Mouse (Mus musculus) B cell, adult 67 days (primary cell): ENCODE measurements around the gene Carns1. TPM values are rescaled to one million over a fixed set of nuclear protein-coding genes. Genes with fewer than 3 reads are reported as not detected.

Source experiments
- total RNA-seq, 2 experiments: library from RNA; stranded (reverse); gene quantifications; 4 replicates each; pipeline ENCODE4 v1.2.4; 2023

The Carns1 gene
- total RNA-seq, result 100 to 1,000 TPM in 1 of 2 experiments, 10 to 100 TPM in 1; 89.2 to 117 TPM

DNA sequence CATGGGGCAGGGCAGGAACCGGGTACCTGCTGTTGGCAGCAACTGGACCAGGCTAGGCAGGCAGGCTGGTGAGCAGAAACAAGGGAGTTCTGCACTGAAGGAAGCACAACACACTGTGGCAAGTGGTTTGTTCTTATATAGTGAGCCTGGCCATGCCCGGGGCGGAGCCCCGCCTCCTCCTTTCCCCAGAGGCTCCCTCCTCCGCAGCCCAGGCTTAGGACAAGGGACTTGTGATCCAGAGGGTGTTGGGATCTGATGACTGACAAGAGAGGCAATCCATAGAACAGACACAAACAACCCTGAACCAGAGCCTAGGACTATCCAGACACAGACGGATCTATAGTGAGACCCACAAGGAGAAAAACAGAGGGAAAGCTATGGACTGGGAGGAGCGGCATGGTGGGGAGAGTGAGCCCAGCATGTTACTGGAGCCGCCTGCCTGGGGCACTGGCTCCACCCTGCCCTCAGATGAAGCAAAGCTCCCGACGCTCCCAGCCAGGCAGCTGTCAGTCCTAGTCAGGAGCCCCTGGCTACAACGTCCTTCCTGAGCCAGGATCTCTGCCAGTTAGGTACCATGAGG lies at the start of gene Carns1:
TSS of gene Carns1 (minus strand) at position 112 of the 580 bp plus-strand sequence.

GRCm38 (mm10) chr19:4214071-4214770 lies 38.9 kb upstream of the Carns1 start, which contains the start of the genes Clcf1 and AC109138.7:
Clcf1 (plus strand) TSS chr19:4214238.
AC109138.7 (plus strand) TSS chr19:4214357.

GRCm38 (mm10) chr19:4201291-4201909 lies 26.1 kb upstream of the Carns1 start, which contains the start of gene Rad9a:
Rad9a (minus strand) TSS chr19:4201662.

DNA sequence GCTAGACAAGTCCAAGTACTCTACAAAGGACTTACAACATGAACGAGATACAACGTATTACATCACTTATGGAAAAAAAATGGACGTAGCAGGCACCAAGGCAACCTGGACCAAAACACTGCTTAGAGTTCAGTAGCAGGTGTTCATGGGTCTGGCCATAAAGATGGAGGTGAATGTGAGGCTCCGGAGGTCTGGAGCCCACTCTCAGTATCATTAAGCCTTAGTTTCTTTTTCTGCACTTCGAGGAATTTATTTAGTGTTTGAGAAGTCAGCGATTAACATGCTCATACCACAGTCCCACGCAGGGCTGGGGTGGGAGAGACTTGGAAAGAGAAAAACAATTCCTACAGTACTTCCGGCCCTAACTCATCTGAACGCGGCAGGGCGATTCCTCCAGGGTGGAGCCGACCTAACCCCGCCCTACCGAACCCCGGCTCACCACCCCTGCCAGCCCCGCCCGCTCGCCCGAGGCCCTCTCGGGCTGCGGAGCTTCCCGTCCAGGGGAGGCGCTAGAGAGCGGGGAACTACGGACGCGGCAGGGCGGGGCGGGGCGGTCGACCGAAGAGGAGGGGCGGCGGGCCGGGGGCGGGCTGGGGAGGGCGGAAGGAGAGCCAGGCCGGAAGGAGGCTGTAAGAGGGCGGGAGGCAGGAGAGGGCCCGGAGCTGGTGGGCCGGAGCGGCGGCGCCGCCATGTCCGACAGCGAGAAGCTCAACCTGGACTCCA lies 16.4 kb upstream of the Carns1 start, which contains the start of gene Ppp1ca:
TSS of gene Ppp1ca (plus strand) at position 538 of the 723 bp plus-strand sequence.

DNA sequence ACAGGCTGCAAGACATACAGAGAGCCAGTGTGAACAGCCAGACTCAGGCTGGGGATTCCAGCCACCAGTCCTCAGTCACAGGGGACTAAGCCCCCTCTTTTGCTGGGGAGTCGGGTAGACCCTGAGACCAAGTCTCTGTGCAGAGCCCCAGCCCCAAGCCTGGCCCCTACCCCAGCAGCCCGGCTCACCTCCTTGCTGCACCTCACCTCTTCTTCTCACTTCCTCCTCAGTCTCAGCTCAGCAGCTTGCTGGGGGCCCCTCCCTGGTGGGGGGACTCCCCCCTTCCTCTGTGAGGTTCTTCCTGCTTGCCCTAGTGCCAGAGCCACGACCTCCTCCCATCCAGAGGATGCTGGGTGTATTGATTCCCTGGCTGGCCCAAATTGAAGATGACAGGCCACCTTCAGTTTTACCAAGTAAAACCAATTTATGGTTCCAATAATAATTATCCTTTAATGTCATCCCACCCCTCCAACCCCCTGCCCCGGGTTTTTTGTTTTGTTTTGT lies 15.6 kb upstream of the Carns1 start, which contains the start of gene Tbc1d10c:
TSS of gene Tbc1d10c (minus strand) at position 454 of the 504 bp plus-strand sequence.

GRCm38 (mm10) chr19:4162646-4163542 lies 12.4 kb downstream of the Carns1 start, which contains the start of gene Rps6kb2:
Rps6kb2 (minus strand) TSS chr19:4163354.

DNA sequence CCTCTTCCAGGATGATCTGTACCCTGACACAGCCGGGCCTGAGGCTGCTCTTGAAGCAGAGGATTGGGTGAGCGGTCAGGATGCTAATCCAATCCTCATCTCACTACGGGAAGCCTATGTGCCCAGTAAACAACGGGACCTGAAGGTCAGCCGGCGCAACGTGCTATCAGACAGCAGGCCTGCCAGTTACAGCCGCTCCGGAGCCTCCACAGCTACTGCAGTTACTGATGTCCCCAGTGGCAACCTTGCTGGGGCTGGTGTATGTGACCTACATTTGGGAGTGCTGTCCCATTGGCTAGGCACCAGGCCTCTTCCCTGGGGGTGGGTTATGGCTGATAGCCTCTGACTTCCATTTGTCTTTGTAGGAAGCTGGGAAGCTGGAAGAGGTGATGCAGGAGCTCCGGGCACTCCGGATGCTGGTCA lies 22.0 kb downstream of the Carns1 start, which contains the start of gene Ptprcap:
TSS of gene Ptprcap (plus strand) at position 373 of the 423 bp plus-strand sequence.

GRCm38 (mm10) chr19:4148491-4148806 lies 26.8 kb downstream of the Carns1 start, which contains the start of gene Coro1b:
Coro1b (plus strand) TSS chr19:4148619.

DNA sequence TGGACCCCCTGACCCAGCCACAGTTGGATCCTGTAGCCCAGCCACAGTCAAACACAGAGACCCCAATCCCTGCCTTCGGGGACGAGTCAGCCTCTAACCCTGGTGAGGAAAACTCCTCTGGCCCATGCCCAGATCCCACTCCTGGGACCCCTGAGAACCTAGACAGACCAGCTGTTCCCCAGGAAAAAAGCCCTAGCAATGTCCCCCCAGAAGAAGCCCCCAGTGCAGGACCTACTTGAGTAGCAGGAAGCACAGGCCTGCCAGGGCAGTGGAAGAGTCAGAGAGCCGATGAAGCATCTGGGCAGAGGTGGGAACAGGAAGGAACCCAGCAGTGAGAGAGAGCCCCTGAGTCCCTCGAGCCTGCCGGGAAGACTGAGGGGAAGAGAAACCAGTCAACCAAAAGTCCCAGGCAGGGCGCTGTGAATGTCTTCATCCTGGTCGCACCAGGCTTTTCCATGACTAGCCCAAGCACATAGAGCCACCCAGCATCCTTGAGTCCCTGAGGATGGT lies 31.5 kb downstream of the Carns1 start, which contains the start of gene Cabp4:
TSS of gene Cabp4 (minus strand) at position 275 of the 510 bp plus-strand sequence.

DNA sequence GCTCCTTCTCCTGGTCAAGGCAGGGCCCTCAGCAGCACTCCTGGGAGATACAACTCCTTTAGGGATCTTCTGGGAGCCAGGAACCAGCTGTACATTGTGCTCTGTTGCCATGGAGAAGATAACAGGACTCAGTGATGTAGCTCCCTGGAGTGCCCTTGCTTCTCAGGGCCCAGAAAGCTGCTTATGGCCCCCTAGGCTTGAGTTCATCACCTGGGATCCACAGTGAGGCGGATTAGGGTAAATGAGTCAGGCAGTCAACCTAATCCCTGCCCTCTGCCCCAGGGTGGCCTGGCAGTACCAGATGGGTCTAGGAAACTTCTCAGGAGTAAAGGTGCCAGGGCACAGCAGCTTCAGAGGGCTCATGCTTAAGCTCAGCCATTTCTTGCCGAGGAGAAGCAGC lies 35.8 kb downstream of the Carns1 start, which contains the start of gene Gpr152:
TSS of gene Gpr152 (plus strand) at position 342 of the 400 bp plus-strand sequence.

GRCm38 (mm10) chr19:4125741-4126696 lies 49.3 kb downstream of the Carns1 start, which contains the start of gene Aip:
Aip (minus strand) TSS chr19:4125858.

Other genes with a start within 250 kb of the Carns1 start
- gene Aldh3b1, start 245.7 kb downstream of the Carns1 start, total RNA-seq, result 1 to 10 TPM; 7.3 to 8.9 TPM
- 100 to 1,000 TPM; 597 to 689 TPM for gene Unc93b1, start 240.3 kb downstream of the Carns1 start, total RNA-seq
- gene Aldh3b3, start 216.8 kb downstream of the Carns1 start, total RNA-seq, result under 1 TPM in 1 of 2 experiments, not detected in 1; 0.20 TPM
- under 1 TPM in 1 of 2 experiments, not detected in 1; 0.84 TPM for gene Aldh3b2, start 203.2 kb downstream of the Carns1 start, total RNA-seq
- gene Acy3, start 188.9 kb downstream of the Carns1 start, total RNA-seq, result not detected
- gene Tbx10, start 182.7 kb downstream of the Carns1 start, total RNA-seq, result not detected
- 10 to 100 TPM; 24.9 to 29.1 TPM for gene Nudt8, start 174.9 kb downstream of the Carns1 start, total RNA-seq
- gene Gm49405, start 174.9 kb downstream of the Carns1 start, total RNA-seq, result 1 to 10 TPM; 5.3 to 6.7 TPM
- 10 to 100 TPM; 11.0 to 13.3 TPM for gene Doc2g, start 172.2 kb downstream of the Carns1 start, total RNA-seq
- gene Ndufv1, start 162.7 kb downstream of the Carns1 start, total RNA-seq, result 10 to 100 TPM; 80.9 to 93.3 TPM
- 100 to 1,000 TPM; 131 to 150 TPM for gene Gstp1, start 137.5 kb downstream of the Carns1 start, total RNA-seq
- 10 to 100 TPM; 11.4 to 26.4 TPM for gene Gstp2, start 129.5 kb downstream of the Carns1 start, total RNA-seq
- gene Gstp3, start 115.9 kb downstream of the Carns1 start, total RNA-seq, result not detected
- not detected for gene Cabp2, start 93.9 kb downstream of the Carns1 start, total RNA-seq
- gene Cdk2ap2, start 78.3 kb downstream of the Carns1 start, total RNA-seq, result 100 to 1,000 TPM; 114 to 121 TPM
- gene Pitpnm1, start 75.5 kb downstream of the Carns1 start, total RNA-seq, result 100 to 1,000 TPM; 227 to 233 TPM
- gene Aip, start 49.6 kb downstream of the Carns1 start, total RNA-seq, result 100 to 1,000 TPM; 101 to 110 TPM
- 1 to 10 TPM in 1 of 2 experiments, under 1 TPM in 1; 0.93 to 1.0 TPM for gene Gpr152, start 35.7 kb downstream of the Carns1 start, total RNA-seq
- 1 to 10 TPM; 1.6 to 2.2 TPM for gene Cabp4, start 31.4 kb downstream of the Carns1 start, total RNA-seq
- gene Coro1b, start 26.9 kb downstream of the Carns1 start, total RNA-seq, result 100 to 1,000 TPM; 148 to 156 TPM
- 100 to 1,000 TPM; 391 to 415 TPM for gene Ptprcap, start 21.9 kb downstream of the Carns1 start, total RNA-seq
- 10 to 100 TPM; 47.4 to 56.4 TPM for gene Rps6kb2, start 12.1 kb downstream of the Carns1 start, total RNA-seq
- gene Tbc1d10c, start 15.8 kb upstream of the Carns1 start, total RNA-seq, result 100 to 1,000 TPM; 315 to 328 TPM
- gene Ppp1ca, start 16.6 kb upstream of the Carns1 start, total RNA-seq, result 100 to 1,000 TPM; 431 to 450 TPM
- gene Rad9a, start 26.2 kb upstream of the Carns1 start, total RNA-seq, result 10 to 100 TPM; 65.9 to 73.4 TPM
- gene Clcf1, start 38.8 kb upstream of the Carns1 start, total RNA-seq, result 100 to 1,000 TPM; 161 to 176 TPM
- not detected for gene AC109138.7, start 38.9 kb upstream of the Carns1 start, total RNA-seq
- gene Pold4, start 56.4 kb upstream of the Carns1 start, total RNA-seq, result 100 to 1,000 TPM; 198 to 208 TPM
- gene Ssh3, start 93.7 kb upstream of the Carns1 start, total RNA-seq, result 10 to 100 TPM; 32.2 to 32.4 TPM
- 10 to 100 TPM; 28.2 to 32.6 TPM for gene Ankrd13d, start 107.7 kb upstream of the Carns1 start, total RNA-seq
- 100 to 1,000 TPM; 584 to 625 TPM for gene Grk2, start 130.7 kb upstream of the Carns1 start, total RNA-seq
- gene Kdm2a, start 222.8 kb upstream of the Carns1 start, total RNA-seq, result 100 to 1,000 TPM; 257 to 283 TPM